Mouse (Mus musculus): ENCODE data around the gene Vps37c. TPM values are rescaled to one million over a fixed set of nuclear protein-coding genes. Genes with fewer than 3 reads are reported as not detected.

Gene Vps37c
- polyA plus RNA-seq, 2 experiments = 6.0 to 9.3 TPM

GRCm38 (mm10) chr19:10714682-10715475 lies 26.3 kb downstream of the Vps37c start:
- Histone ChIP-seq H3K9me3 (ENCODE audit: control insufficient read depth, low read length) (no peaks in the 10 kb centered on the region), H3K27ac (no peak overlapping the region), H3K4me2 (ENCODE audit: low read depth) (no peak overlapping the region), H3K27me3 (ENCODE audit: control insufficient read depth, insufficient read depth, low read length) (no peaks in the 10 kb centered on the region), H3K4me3 (ENCODE audit: insufficient read depth in 1 of 2, low read depth in 2 of 2, low read length in 2 of 2) (no peak overlapping the region), H3K36me3 (replicated peaks; ENCODE audit: control insufficient read depth, insufficient read depth, low read depth) (peaks cover 18% of the 10 kb centered on the region), H3K9ac (replicated peaks) (no peak overlapping the region), H3K4me1 (replicated peaks; ENCODE audit: control insufficient read depth in 2 of 2, insufficient read depth in 2 of 2, low read length in 1 of 2) (no peaks in the 10 kb centered on the region)
- ATAC-seq (ENCODE audit: insufficient read depth) (no peak), DNase-seq (ENCODE audit: low read depth in 3 of 3, low spot score in 3 of 3) (peak in 1 of 3 experiments; percentile 26)
- peak; percentile 82 for TF ChIP-seq CTCF (IDR thresholded peaks at IDR 0.05; ENCODE audit: low read depth)
- TF ChIP-seq EP300 (IDR thresholded peaks at IDR 0.05; ENCODE audit: low read depth) = no peak
- 37% methylated on average over 4 of the region's 4 CpGs for WGBS (ENCODE audit: insufficient replicate concordance)

- no peak overlapping the region for H3K4me2 ChIP-seq (ENCODE audit: low read depth)
- no peaks in the 10 kb centered on the region for H3K4me1 ChIP-seq (replicated peaks; ENCODE audit: control insufficient read depth in 2 of 2, insufficient read depth in 2 of 2, low read length in 1 of 2)
- DNase-seq (ENCODE audit: low read depth in 3 of 3, low spot score in 3 of 3) (no peak), ATAC-seq (ENCODE audit: insufficient read depth) (no peak)
- H3K9ac ChIP-seq (replicated peaks) = no peak overlapping the region
- WGBS (ENCODE audit: insufficient replicate concordance) = 70% methylated on average over 6 of the region's 6 CpGs
- no peaks in the 10 kb centered on the region for H3K27me3 ChIP-seq (ENCODE audit: control insufficient read depth, insufficient read depth, low read length)
- H3K36me3 ChIP-seq (replicated peaks; ENCODE audit: control insufficient read depth, insufficient read depth, low read depth) = peaks cover 18% of the 10 kb centered on the region
- no peak overlapping the region for H3K4me3 ChIP-seq (ENCODE audit: insufficient read depth in 1 of 2, low read depth in 2 of 2, low read length in 2 of 2)
- no peak for TF ChIP-seq CTCF (IDR thresholded peaks at IDR 0.05; ENCODE audit: low read depth)
- no peaks in the 10 kb centered on the region for H3K9me3 ChIP-seq (ENCODE audit: control insufficient read depth, low read length)
- H3K27ac ChIP-seq = no peak overlapping the region
Observed at GRCm38 (mm10) chr19:10715476-10715875, 26.9 kb downstream of the Vps37c start.

GRCm38 (mm10) chr19:10718251-10718775 lies 29.8 kb downstream of the Vps37c start:
- ATAC-seq (ENCODE audit: insufficient read depth) = no peak
- peaks cover 5% of the 10 kb centered on the region for H3K36me3 ChIP-seq (replicated peaks; ENCODE audit: control insufficient read depth, insufficient read depth, low read depth)
- H3K9me3 ChIP-seq (ENCODE audit: control insufficient read depth, low read length) = no peaks in the 10 kb centered on the region
- no peak overlapping the region for H3K9ac ChIP-seq (replicated peaks)
- no peak overlapping the region for H3K4me2 ChIP-seq (ENCODE audit: low read depth)
- no peak overlapping the region for H3K4me3 ChIP-seq (ENCODE audit: insufficient read depth in 1 of 2, low read depth in 2 of 2, low read length in 2 of 2)
- TF ChIP-seq CTCF (IDR thresholded peaks at IDR 0.05; ENCODE audit: low read depth) (no peak), EP300 (IDR thresholded peaks at IDR 0.05; ENCODE audit: low read depth) (no peak)
- H3K27ac ChIP-seq = no peak overlapping the region
- no peaks in the 10 kb centered on the region for H3K27me3 ChIP-seq (ENCODE audit: control insufficient read depth, insufficient read depth, low read length)
- no peak for DNase-seq (ENCODE audit: low read depth in 3 of 3, low spot score in 3 of 3)
- no peaks in the 10 kb centered on the region for H3K4me1 ChIP-seq (replicated peaks; ENCODE audit: control insufficient read depth in 2 of 2, insufficient read depth in 2 of 2, low read length in 1 of 2)
- 63% methylated on average over 7 of the region's 7 CpGs for WGBS (ENCODE audit: insufficient replicate concordance)

- H3K36me3 ChIP-seq (replicated peaks; ENCODE audit: control insufficient read depth, insufficient read depth, low read depth) = no peaks in the 10 kb centered on the region
- H3K27ac ChIP-seq = no peak overlapping the region
- no peaks in the 10 kb centered on the region for H3K4me1 ChIP-seq (replicated peaks; ENCODE audit: control insufficient read depth in 2 of 2, insufficient read depth in 2 of 2, low read length in 1 of 2)
- no peaks in the 10 kb centered on the region for H3K9me3 ChIP-seq (ENCODE audit: control insufficient read depth, low read length)
- no peak overlapping the region for H3K9ac ChIP-seq (replicated peaks)
- DNase-seq (ENCODE audit: low read depth in 3 of 3, low spot score in 3 of 3) (no peak), ATAC-seq (ENCODE audit: insufficient read depth) (no peak)
- TF ChIP-seq EP300 (IDR thresholded peaks at IDR 0.05; ENCODE audit: low read depth) (no peak), CTCF (IDR thresholded peaks at IDR 0.05; ENCODE audit: low read depth) (no peak)
- H3K4me3 ChIP-seq (ENCODE audit: insufficient read depth in 1 of 2, low read depth in 2 of 2, low read length in 2 of 2) = no peak overlapping the region
- no peaks in the 10 kb centered on the region for H3K27me3 ChIP-seq (ENCODE audit: control insufficient read depth, insufficient read depth, low read length)
- WGBS (ENCODE audit: insufficient replicate concordance) = 52% methylated on average over 2 of the region's 2 CpGs
- no peak overlapping the region for H3K4me2 ChIP-seq (ENCODE audit: low read depth)
Observed at GRCm38 (mm10) chr19:10719751-10720150, 31.2 kb downstream of the Vps37c start.

- no peaks in the 10 kb centered on the region for H3K36me3 ChIP-seq (replicated peaks; ENCODE audit: control insufficient read depth, insufficient read depth, low read depth)
- DNase-seq (ENCODE audit: low read depth in 3 of 3, low spot score in 3 of 3) (no peak), ATAC-seq (ENCODE audit: insufficient read depth) (no peak)
- no peaks in the 10 kb centered on the region for H3K9me3 ChIP-seq (ENCODE audit: control insufficient read depth, low read length)
- H3K27me3 ChIP-seq (ENCODE audit: control insufficient read depth, insufficient read depth, low read length) = no peaks in the 10 kb centered on the region
- 12% methylated on average over 3 of the region's 3 CpGs for WGBS (ENCODE audit: insufficient replicate concordance)
- no peak overlapping the region for H3K9ac ChIP-seq (replicated peaks)
- no peak overlapping the region for H3K4me2 ChIP-seq (ENCODE audit: low read depth)
- no peak for TF ChIP-seq EP300 (IDR thresholded peaks at IDR 0.05; ENCODE audit: low read depth)
- no peak for TF ChIP-seq CTCF (IDR thresholded peaks at IDR 0.05; ENCODE audit: low read depth)
- H3K27ac ChIP-seq = no peak overlapping the region
- no peaks in the 10 kb centered on the region for H3K4me1 ChIP-seq (replicated peaks; ENCODE audit: control insufficient read depth in 2 of 2, insufficient read depth in 2 of 2, low read length in 1 of 2)
- H3K4me3 ChIP-seq (ENCODE audit: insufficient read depth in 1 of 2, low read depth in 2 of 2, low read length in 2 of 2) = no peak overlapping the region
Observed at GRCm38 (mm10) chr19:10720524-10720923, 32.0 kb downstream of the Vps37c start.
